Mouse (Mus musculus) limb, embryonic 11.5 days (tissue): ENCODE measurements around the gene Synpo2. TPM values are rescaled to one million over a fixed set of nuclear protein-coding genes. Genes with fewer than 3 reads are reported as not detected.

Experiments
- ATAC-seq: fragments of 200-750 bp; cut with Nextera tagmentation; 2 replicates; pipeline ENCODE4 v1.8.0; 2017; ENCODE audit warnings: low read depth; ENCODE audit not compliant: insufficient number of reproducible peaks, low FRiP score, low TSS enrichment
- DNase-seq: peaks from one replicate; pipeline ENCODE4 v3.0.0-alpha.2; 2015; ENCODE audit warnings: low spot score
- H3K27ac ChIP-seq: fragments of 300-500 bp; sonication (generic); replicated peaks from 2 replicates; pipeline ENCODE4 v1.5.1; 2014; ENCODE audit warnings: low read depth, mild to moderate bottlenecking, low read length
- H3K27me3 ChIP-seq: fragments of 300-500 bp; sonication (generic); 2 replicates; pipeline ENCODE4 v1.6.1; 2014; ENCODE audit warnings: mild to moderate bottlenecking, low read length, mixed read lengths; ENCODE audit not compliant: control insufficient read depth, insufficient read depth
- H3K36me3 ChIP-seq: fragments of 300-500 bp; sonication (generic); 2 replicates; pipeline ENCODE4 v1.6.1; 2014; ENCODE audit warnings: mild to moderate bottlenecking, low read length, moderate library complexity, mixed read lengths; ENCODE audit not compliant: control insufficient read depth, insufficient read depth
- H3K4me1 ChIP-seq: fragments of 300-500 bp; sonication (generic); 2 replicates; pipeline ENCODE4 v1.6.1; 2014; ENCODE audit warnings: low read length, mixed read lengths; ENCODE audit not compliant: control insufficient read depth, insufficient read depth
- H3K4me2 ChIP-seq: fragments of 300-500 bp; sonication (generic); 2 replicates; pipeline ENCODE4 v1.6.1; 2014; ENCODE audit warnings: low read depth, mild to moderate bottlenecking, moderate library complexity; ENCODE audit not compliant: severe bottlenecking
- H3K4me3 ChIP-seq: fragments of 300-500 bp; sonication (generic); 2 replicates; pipeline ENCODE4 v1.5.1; 2014; ENCODE audit warnings: low read depth, low read length
- H3K9ac ChIP-seq: fragments of 300-500 bp; sonication (generic); 2 replicates; pipeline ENCODE4 v1.6.1; 2014; ENCODE audit warnings: mild to moderate bottlenecking, low read length
- H3K9me3 ChIP-seq: fragments of 300-500 bp; sonication (generic); 2 replicates; pipeline ENCODE4 v1.6.1; 2016; ENCODE audit warnings: low read length; ENCODE audit not compliant: control insufficient read depth
- WGBS: fragments of 180-500 bp; shearing (Covaris S2); extraction: QIAGEN DNeasy Blood & Tissue Kit; methylation state at CpG from one replicate; pipeline ENCODE4 v1.1.7; 2014; 5-methylcytosine and 5-hydroxymethylcytosine counted together
- polyA plus RNA-seq: library from polyadenylated mRNA; unstranded; fragments of >200 nt; fragmentation: Nextera tagmentation; extraction: Ambion mirVana; gene quantifications from 2 replicates; pipeline ENCODE4 v1.2.1, GENCODE M21; 2014

Synpo2 gene
- polyA plus RNA-seq, 1 experiment from 2014 or later = 4.2 TPM

- Histone ChIP-seq H3K4me3 (no peak overlapping the region), H3K4me2 (no peak overlapping the region), H3K4me1 (peaks cover 3% of the 10 kb centered on the region; the same call in 1 of the 2 replicates), H3K36me3 (no peaks in the 10 kb centered on the region), H3K27ac (no peak overlapping the region), H3K9ac (no peak overlapping the region), H3K9me3 (no peaks in the 10 kb centered on the region), H3K27me3 (no peaks in the 10 kb centered on the region)
- DNase-seq = peak; percentile 57
- peak; percentile 69 for ATAC-seq
- WGBS = 53% methylated on average over 12 of the region's 12 CpGs
Measured at GRCm38 (mm10) chr3:123092913-123093639, 142.9 kb downstream of the Synpo2 start.

DNA sequence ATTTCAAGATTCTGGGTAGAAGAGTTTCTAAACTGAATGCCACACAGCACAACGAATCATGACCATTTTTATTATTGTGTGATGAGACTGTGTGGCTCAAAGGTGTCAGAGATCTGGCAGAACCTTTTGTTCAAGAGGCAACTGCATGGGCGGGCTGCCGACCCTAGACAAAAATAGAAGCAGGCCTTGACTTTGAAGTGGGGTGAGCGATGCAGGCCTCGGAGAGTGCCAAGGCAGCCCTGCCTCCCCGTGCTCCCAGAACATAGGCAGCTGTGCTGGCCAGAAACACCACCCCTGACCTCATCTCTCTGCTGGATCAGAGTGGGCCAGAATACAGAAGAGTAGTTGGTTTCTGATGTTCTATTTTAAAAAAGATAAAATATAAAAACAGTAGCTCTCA is 143.5 kb downstream of the Synpo2 start:
- Histone ChIP-seq H3K27me3 (no peaks in the 10 kb centered on the region), H3K4me1 (peaks cover 3% of the 10 kb centered on the region; the same call in 1 of the 2 replicates), H3K9me3 (no peaks in the 10 kb centered on the region), H3K36me3 (no peaks in the 10 kb centered on the region), H3K9ac (no peak overlapping the region), H3K4me3 (no peak overlapping the region), H3K4me2 (no peak overlapping the region), H3K27ac (no peak overlapping the region)
- ATAC-seq = no peak
- no peak for DNase-seq
- WGBS = 52% methylated on average over 6 of the region's 6 CpGs

- no peak for DNase-seq
Measured at GRCm38 (mm10) chr3:123089297-123090020, 146.5 kb downstream of the Synpo2 start.

DNA sequence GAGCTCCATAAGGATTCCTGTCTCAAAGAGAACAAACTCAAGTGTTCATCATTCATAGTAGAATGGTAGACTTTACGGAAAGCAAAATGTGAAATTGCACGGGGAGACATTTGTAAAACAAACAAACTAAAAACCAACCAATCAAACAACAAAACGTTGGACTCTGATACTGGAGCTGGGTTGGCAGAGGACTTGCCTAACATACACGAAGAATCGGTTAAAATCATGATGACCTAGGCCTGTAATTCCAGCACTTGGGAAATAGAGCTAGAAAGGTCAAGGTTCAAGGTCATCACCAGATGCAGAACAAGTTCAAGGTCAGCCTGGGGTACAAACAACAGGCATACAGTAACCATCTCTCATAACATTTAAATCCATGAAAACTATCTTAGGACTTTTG is 147.7 kb downstream of the Synpo2 start:
- WGBS = 91% methylated on average over 5 of the region's 5 CpGs
- no peak overlapping the region for H3K4me2 ChIP-seq
- no peaks in the 10 kb centered on the region for H3K36me3 ChIP-seq
- no peak overlapping the region for H3K27ac ChIP-seq
- no peaks in the 10 kb centered on the region for H3K27me3 ChIP-seq
- ATAC-seq (no peak), DNase-seq (no peak)
- no peak overlapping the region for H3K4me3 ChIP-seq
- no peaks in the 10 kb centered on the region for H3K9me3 ChIP-seq
- H3K9ac ChIP-seq = no peak overlapping the region
- H3K4me1 ChIP-seq = peaks cover 2% of the 10 kb centered on the region; the same call in 1 of the 2 replicates

More at GRCm38 (mm10) chr3:123089297-123090020, 146.5 kb downstream of the Synpo2 start:
- H3K9ac ChIP-seq = no peak overlapping the region
- ATAC-seq = no peak
- no peaks in the 10 kb centered on the region for H3K27me3 ChIP-seq
- H3K27ac ChIP-seq = no peak overlapping the region
- H3K4me1 ChIP-seq = peaks cover 3% of the 10 kb centered on the region; the same call in 1 of the 2 replicates
- 86% methylated on average over 11 of the region's 11 CpGs for WGBS
- H3K4me2 ChIP-seq = no peak overlapping the region
- H3K36me3 ChIP-seq = no peaks in the 10 kb centered on the region
- no peaks in the 10 kb centered on the region for H3K9me3 ChIP-seq
- H3K4me3 ChIP-seq = no peak overlapping the region

DNA sequence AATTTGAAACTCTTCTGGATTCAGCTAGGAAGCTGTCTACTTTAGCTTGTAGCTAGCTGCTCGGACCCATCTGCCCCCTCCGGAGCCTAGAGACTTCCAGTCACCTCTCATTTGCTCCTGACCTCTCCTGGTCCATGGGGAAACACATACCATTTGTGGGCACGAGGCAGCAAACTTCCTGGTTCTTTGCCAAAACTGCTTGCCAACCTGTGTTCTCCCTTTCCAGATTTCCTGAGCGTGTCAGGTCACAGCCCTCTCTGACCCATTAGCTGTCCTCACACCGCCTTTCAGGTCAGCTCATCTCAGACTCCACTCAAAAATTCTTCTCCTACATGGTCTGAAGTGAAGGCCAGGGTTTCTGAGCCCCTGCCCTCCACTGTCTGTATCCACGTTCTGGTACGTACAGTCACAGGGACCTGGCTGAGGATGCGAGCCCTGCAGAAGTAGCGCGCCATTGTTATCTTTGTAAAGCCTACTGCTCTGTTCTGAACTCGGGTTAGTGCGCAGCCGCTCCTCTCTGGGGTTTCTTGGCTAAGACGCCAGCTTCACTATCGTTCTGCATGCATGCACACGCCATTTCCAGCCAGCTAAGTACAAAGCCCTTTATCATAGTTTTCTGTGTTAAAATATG is 150.0 kb downstream of the Synpo2 start:
- ATAC-seq = no peak
- no peak for DNase-seq
- WGBS = 90% methylated on average over 16 of the region's 16 CpGs
- Histone ChIP-seq H3K4me1 (no peaks in the 10 kb centered on the region), H3K9ac (no peak overlapping the region), H3K4me2 (no peak overlapping the region), H3K9me3 (no peaks in the 10 kb centered on the region), H3K36me3 (no peaks in the 10 kb centered on the region), H3K27ac (no peak overlapping the region), H3K4me3 (no peak overlapping the region), H3K27me3 (no peaks in the 10 kb centered on the region)

DNA sequence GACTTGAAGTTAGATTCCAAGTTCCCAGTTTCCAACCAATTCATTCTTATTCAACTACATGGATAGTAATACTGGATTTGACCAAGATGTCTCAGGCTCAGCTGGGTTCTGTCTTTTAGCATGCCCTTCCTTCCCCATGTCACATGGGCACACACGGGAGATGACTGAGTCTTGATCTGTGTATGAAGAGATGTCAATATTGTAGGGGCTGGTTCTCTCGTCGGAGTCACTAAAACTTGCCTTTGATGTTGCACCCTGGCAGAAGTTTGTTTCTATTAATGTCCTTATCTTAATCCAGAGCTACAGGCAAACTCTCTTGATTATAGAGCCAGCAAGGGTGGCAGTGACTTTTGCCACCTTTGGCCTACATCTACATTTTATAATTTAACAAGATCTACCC is 154.3 kb downstream of the Synpo2 start:
- H3K4me1 ChIP-seq = no peaks in the 10 kb centered on the region
- no peaks in the 10 kb centered on the region for H3K9me3 ChIP-seq
- DNase-seq (no peak), ATAC-seq (no peak)
- H3K4me2 ChIP-seq = no peak overlapping the region
- H3K9ac ChIP-seq = no peak overlapping the region
- H3K4me3 ChIP-seq = no peak overlapping the region
- H3K27me3 ChIP-seq = no peaks in the 10 kb centered on the region
- no peaks in the 10 kb centered on the region for H3K36me3 ChIP-seq
- 85% methylated on average over 3 of the region's 3 CpGs for WGBS
- H3K27ac ChIP-seq = no peak overlapping the region

GRCm38 (mm10) chr3:123080943-123081342 is 155.0 kb downstream of the Synpo2 start:
- Histone ChIP-seq H3K9ac (no peak overlapping the region), H3K9me3 (no peaks in the 10 kb centered on the region), H3K27ac (no peak overlapping the region), H3K4me1 (no peaks in the 10 kb centered on the region), H3K36me3 (no peaks in the 10 kb centered on the region), H3K27me3 (no peaks in the 10 kb centered on the region), H3K4me3 (no peak overlapping the region), H3K4me2 (no peak overlapping the region)
- ATAC-seq (no peak), DNase-seq (no peak)
- WGBS = 85% methylated on average over 7 of the region's 7 CpGs

DNA sequence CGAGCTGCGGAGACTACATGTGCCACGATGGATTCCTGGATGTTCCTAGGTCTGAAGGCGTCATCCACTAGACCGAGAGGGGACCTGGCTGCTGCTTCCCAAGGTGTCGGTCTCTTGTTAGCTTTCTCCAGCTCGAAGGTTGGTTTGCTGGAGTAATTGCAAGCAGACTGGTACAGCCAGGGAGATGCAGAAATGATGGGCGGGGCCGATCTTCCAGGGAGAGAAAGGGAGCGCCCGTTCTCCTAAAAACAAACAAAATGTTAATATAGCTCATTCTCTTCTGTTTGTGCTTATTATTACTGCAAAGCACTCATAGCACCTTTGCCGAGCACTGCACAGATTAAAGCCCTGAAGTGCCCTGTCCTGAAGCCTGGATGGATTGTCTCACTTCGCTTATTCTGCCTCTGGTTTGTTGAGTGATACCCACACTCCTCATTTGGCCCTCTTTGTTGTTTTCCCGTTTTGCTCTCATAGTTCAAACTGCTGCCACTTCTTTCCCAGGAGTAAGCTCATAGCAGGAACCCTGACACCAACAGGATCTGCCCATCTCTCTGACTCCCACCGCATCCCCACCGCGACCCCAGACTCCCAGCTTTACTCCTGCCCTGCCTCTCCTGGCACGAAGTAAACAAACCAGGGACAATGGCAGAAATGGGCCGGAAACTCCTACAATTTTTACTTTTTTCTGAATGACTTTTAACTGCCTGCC is 155.8 kb downstream of the Synpo2 start:
- Histone ChIP-seq H3K4me1 (no peaks in the 10 kb centered on the region), H3K9me3 (no peaks in the 10 kb centered on the region), H3K9ac (no peak overlapping the region), H3K27ac (no peak overlapping the region), H3K36me3 (no peaks in the 10 kb centered on the region), H3K27me3 (no peaks in the 10 kb centered on the region), H3K4me2 (no peak overlapping the region), H3K4me3 (no peak overlapping the region)
- ATAC-seq (no peak), DNase-seq (no peak)
- WGBS = 76% methylated on average over 19 of the region's 19 CpGs
